Mouse (Mus musculus) kidney, embryonic 15.5 days (tissue): Measurements from ENCODE around the gene Zfp182. TPM values are rescaled to one million over a fixed set of nuclear protein-coding genes. Genes with fewer than 3 reads are reported as not detected.

Experiments used
- ATAC-seq: fragments of 200-750 bp; cut with Nextera tagmentation; replicated peaks from 2 replicates; pipeline ENCODE4 v1.8.0; 2017; ENCODE audit warnings: moderate TSS enrichment; ENCODE audit not compliant: low FRiP score
- H3K27ac ChIP-seq: fragments of 300-500 bp; sonication (generic); 2 replicates; pipeline ENCODE4 v1.5.1; 2015; ENCODE audit warnings: mild to moderate bottlenecking, inconsistent platforms
- H3K27me3 ChIP-seq: fragments of 300-500 bp; sonication (generic); 2 replicates; pipeline ENCODE4 v1.6.1; 2015; ENCODE audit warnings: inconsistent platforms
- H3K36me3 ChIP-seq: fragments of 300-500 bp; sonication (generic); 2 replicates; pipeline ENCODE4 v1.6.1; 2015; ENCODE audit warnings: inconsistent platforms
- H3K4me1 ChIP-seq: fragments of 300-500 bp; sonication (generic); 2 replicates; pipeline ENCODE4 v1.6.1; 2015; ENCODE audit warnings: inconsistent platforms
- H3K4me2 ChIP-seq: fragments of 300-500 bp; sonication (generic); 2 replicates; pipeline ENCODE4 v1.6.1; 2015; ENCODE audit warnings: moderate library complexity, mild to moderate bottlenecking, inconsistent platforms
- H3K4me3 ChIP-seq: fragments of 300-500 bp; sonication (generic); replicated peaks from 2 replicates; pipeline ENCODE4 v1.5.1; 2015; ENCODE audit warnings: mild to moderate bottlenecking, inconsistent platforms
- H3K9ac ChIP-seq: fragments of 300-500 bp; sonication (generic); 2 replicates; pipeline ENCODE4 v1.6.1; 2015; ENCODE audit warnings: mild to moderate bottlenecking, inconsistent platforms
- H3K9me3 ChIP-seq: fragments of 300-500 bp; sonication (generic); replicated peaks from 2 replicates; pipeline ENCODE4 v1.6.1; 2016; ENCODE audit warnings: inconsistent platforms
- WGBS: fragments of 180-500 bp; shearing (Covaris S2); methylation state at CpG from one replicate; pipeline ENCODE4 v1.1.7; 2015; ENCODE audit warnings: mixed read lengths; 5-methylcytosine and 5-hydroxymethylcytosine counted together
- polyA plus RNA-seq: library from polyadenylated mRNA; unstranded; fragments of >200 nt; fragmentation: Nextera tagmentation; extraction: Ambion mirVana; gene quantifications from 2 replicates; pipeline ENCODE4 v1.2.1, GENCODE M21; 2015

The Zfp182 gene
- 4.9 and 6.3 TPM in 2 replicates for polyA plus RNA-seq

DNA sequence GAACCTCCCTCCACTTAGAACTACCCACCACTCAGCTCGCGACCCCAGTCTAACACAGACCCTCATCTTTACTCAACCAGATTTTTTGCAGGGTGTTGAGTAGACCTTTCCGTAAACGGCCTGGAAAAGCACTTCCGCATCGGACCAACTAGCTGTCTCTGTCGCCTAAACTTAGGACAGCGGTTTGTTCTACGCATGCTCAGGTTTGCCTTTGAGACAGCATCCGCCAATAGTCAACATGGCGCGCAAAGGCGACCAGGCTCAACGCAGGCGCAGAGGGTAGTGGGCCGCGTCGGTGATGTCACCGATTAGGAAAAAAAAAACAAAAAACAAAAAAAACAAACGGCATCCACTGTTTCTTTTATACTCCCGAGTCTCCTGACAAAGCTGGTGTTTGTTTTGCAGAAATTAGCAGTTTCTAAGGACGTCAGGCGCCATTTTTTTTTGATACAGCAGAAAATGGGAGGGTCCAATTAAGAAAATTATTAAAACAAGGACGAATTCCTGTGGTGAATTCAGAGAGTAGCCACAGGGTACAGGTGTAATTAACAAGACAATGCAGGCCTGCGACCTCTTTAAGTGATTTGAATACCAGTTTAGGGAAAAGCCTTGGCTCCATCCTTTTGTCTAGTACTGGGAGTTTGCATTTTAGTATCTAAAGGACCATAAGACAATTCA is at the start of gene Zfp182:
TSS of gene Zfp182 (minus strand) at position 451 of the 678 bp plus-strand sequence.
- H3K36me3 ChIP-seq: no peaks in the 10 kb centered on the region
- peak within 1 kb of the TSS; percentile 57 for H3K4me3 ChIP-seq
- peak; percentile 98 for ATAC-seq
- no peaks in the 10 kb centered on the region for H3K9me3 ChIP-seq
- H3K4me1 ChIP-seq: no peaks in the 10 kb centered on the region
- H3K4me2 ChIP-seq: peak within 1 kb of the TSS; percentile 50
- peak within 1 kb of the TSS; percentile 50 for H3K9ac ChIP-seq
- no peaks in the 10 kb centered on the region for H3K27me3 ChIP-seq
- 21% methylated on average over 25 of the region's 25 CpGs for WGBS
- H3K27ac ChIP-seq: peak within 1 kb of the TSS; percentile 56; the same call in 1 of the 2 replicates

DNA sequence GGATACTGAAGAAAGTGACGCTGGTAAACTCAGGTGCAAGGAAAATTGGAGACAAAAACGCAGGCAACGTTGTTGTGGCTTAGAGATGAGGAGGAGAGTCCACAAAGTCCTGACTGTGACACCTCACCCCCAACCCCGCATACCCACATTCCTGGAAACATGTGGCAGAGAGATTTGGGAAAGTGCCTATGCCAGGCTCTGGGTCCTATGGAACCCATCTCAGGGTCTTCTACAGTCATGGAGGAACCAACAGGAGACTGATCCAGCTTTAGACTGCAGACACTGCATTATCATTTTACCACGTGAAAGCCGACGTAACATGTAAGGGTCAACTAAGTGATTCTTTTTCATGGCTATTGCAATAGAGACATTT is 27.7 kb upstream of the Zfp182 start:
- ATAC-seq: no peak
- WGBS: 45% methylated on average over 7 of the region's 7 CpGs
- Histone ChIP-seq H3K4me2 (peak overlapping the region; percentile 59), H3K4me1 (no peaks in the 10 kb centered on the region; the same call in 1 of the 2 replicates), H3K36me3 (no peaks in the 10 kb centered on the region), H3K9ac (no peak overlapping the region), H3K27me3 (no peaks in the 10 kb centered on the region), H3K9me3 (no peaks in the 10 kb centered on the region), H3K27ac (no peak overlapping the region), H3K4me3 (peak overlapping the region; percentile 48)

DNA sequence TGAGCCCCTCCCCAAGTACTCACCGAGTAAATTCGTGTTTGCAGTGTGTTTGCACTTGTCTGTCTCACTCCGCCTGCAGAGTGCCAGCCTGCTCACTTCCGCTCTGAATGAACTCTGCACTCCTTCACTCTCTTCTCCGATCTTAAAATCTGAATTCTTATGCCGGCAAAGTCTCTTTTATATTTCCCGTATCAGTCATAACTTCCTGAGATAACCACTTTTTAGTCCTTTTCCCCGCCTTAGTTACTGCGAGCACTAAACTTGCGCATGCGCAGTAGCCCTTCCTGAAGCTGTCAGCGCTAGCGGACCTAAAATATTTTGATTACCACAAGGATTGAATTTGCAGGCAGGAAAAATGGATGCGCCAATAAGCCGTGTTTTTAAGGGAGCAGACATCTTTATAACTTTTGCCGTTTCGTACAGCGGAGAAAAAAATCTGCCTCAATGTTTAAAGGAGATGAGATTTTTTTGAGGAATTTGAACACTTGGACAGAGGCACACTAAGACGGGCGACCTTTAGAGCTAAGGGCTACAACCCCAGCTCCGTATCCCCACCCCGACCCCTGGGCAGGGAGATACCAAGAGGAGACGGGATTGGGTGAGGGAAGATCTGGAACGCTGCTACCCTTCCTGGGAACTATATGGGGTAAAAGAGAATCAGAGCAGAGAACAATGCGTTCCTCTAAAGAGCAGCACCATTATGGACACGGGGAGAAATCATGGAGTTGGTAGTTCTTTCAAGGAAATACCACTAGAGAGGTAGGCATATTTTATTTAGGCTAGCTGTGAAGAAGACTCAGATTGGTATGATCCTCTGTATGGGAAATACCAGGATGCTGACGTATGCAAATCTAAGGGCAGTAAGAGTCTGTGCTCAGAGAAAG is 27.1 kb upstream of the Zfp182 start, which contains the start of gene Zfp300:
TSS of gene Zfp300 (minus strand) at position 545 of the 884 bp plus-strand sequence.
- no peaks in the 10 kb centered on the region for H3K27me3 ChIP-seq
- no peaks in the 10 kb centered on the region for H3K36me3 ChIP-seq
- H3K4me1 ChIP-seq: no peaks in the 10 kb centered on the region; the same call in 1 of the 2 replicates
- H3K9ac ChIP-seq: peak within 1 kb of the TSS; percentile 36; the same call in 1 of the 2 replicates
- peak within 1 kb of the TSS; percentile 59 for H3K4me2 ChIP-seq
- H3K9me3 ChIP-seq: no peaks in the 10 kb centered on the region
- peak within 1 kb of the TSS; percentile 68 for H3K27ac ChIP-seq
- peak within 1 kb of the TSS; percentile 48 for H3K4me3 ChIP-seq
- ATAC-seq: peak; percentile 86
- WGBS: 16% methylated on average over 27 of the region's 27 CpGs

DNA sequence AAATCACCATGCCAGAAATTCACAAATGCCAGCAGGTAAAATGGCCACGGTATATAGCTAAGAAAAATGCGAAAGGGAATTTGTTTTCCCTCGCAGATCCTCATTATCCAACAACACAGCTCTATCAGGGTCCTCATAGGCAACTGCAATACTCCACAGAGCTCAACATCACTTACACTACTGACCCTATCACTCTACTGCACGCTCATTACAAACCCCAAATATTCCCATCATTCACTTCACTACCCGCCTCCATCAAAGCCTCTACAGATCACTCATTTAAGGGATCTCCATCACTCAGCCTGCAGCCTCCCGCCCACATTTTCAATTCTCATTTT is 26.5 kb upstream of the Zfp182 start:
- peak overlapping the region; percentile 36; the same call in 1 of the 2 replicates for H3K9ac ChIP-seq
- peak; percentile 40; the same call in 1 of the 2 replicates for ATAC-seq
- 39% methylated on average over 6 of the region's 6 CpGs for WGBS

DNA sequence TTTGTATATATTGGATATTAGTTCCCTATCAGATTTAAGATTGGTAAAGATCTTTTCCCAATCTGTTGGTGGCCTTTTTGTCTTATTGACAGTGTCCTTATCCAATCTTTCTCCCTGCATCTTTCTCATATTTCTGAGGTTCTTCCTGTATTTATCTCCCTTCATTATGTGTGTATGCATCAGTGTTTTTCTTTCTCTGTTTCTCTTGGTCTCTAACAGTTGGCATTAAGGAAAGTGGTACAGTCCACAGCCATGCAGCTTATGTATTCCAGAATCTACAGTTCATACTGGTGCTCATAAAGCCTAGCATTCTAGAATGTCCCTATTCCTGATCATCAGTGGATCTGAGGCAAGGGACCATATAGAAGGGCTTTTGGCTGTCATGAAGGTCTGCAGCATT is 6.0 kb upstream of the Zfp182 start, which contains the start of gene Spaca5:
TSS of gene Spaca5 (plus strand) at position 301 of the 400 bp plus-strand sequence.
- Histone ChIP-seq H3K9me3 (no peaks in the 10 kb centered on the region), H3K36me3 (no peaks in the 10 kb centered on the region), H3K27ac (no peak within 1 kb of the TSS), H3K9ac (no peak within 1 kb of the TSS), H3K27me3 (no peaks in the 10 kb centered on the region), H3K4me1 (no peaks in the 10 kb centered on the region), H3K4me3 (no peak within 1 kb of the TSS), H3K4me2 (no peak within 1 kb of the TSS)
- no peak for ATAC-seq

More for the DNA sequence above, 26.5 kb upstream of the Zfp182 start:
- Histone ChIP-seq H3K4me3 (peak overlapping the region; percentile 48), H3K27ac (no peak overlapping the region), H3K4me1 (no peaks in the 10 kb centered on the region; the same call in 1 of the 2 replicates), H3K9me3 (no peaks in the 10 kb centered on the region), H3K4me2 (peak overlapping the region; percentile 59), H3K27me3 (no peaks in the 10 kb centered on the region), H3K36me3 (no peaks in the 10 kb centered on the region)

DNA sequence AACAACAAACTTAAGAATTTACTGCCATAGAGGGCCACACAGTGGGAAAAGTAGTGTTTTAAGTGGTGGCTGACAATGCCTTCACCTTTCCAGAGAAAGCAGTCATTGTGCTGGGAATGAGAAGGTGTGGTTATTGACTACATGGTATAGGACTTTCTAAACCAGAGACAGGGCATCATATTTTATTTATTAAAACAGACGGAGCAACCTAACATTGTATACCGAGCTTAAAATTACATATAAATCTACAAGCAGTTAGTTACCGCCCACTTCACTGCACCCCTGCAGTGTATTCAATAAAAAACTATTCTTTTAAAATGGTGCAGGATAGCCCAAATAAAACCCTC is 401 bp upstream of the Zfp182 start:
- no peaks in the 10 kb centered on the region for H3K36me3 ChIP-seq
- no peak overlapping the region for H3K27ac ChIP-seq
- no peak overlapping the region for H3K9ac ChIP-seq
- H3K4me2 ChIP-seq: peak overlapping the region; percentile 50
- H3K4me1 ChIP-seq: no peaks in the 10 kb centered on the region
- WGBS: 84% methylated on average over 3 of the region's 3 CpGs
- no peaks in the 10 kb centered on the region for H3K9me3 ChIP-seq
- peak overlapping the region; percentile 57 for H3K4me3 ChIP-seq
- ATAC-seq: no peak
- H3K27me3 ChIP-seq: no peaks in the 10 kb centered on the region

DNA sequence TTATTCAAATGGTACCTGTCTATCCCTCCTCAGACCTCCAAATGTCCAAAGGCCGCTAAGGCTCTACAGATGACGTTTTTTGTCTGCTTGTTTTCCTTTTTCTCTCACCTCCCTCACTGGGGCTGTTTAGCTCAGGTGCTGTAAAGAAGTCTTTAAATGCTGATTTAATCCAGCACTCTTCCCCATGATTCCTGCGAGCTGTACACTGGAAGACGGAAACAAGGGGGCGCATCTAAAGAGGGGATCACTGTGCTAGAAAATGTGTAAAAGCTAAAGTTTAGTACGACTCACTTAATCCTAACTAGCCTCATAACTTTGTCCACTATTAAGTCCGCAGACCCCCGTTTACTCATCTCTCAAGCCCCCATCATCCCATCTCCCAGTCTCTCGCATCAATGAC is 656 bp downstream of the Zfp182 start:
- peak overlapping the region; percentile 57 for H3K4me3 ChIP-seq
- no peaks in the 10 kb centered on the region for H3K4me1 ChIP-seq
- 22% methylated on average over 9 of the region's 9 CpGs for WGBS
- no peaks in the 10 kb centered on the region for H3K36me3 ChIP-seq
- no peak; the same call in 1 of the 2 replicates for ATAC-seq
- H3K4me2 ChIP-seq: peak overlapping the region; percentile 50
- H3K9ac ChIP-seq: peak overlapping the region; percentile 50
- H3K9me3 ChIP-seq: no peaks in the 10 kb centered on the region
- H3K27ac ChIP-seq: peak overlapping the region; percentile 56; the same call in 1 of the 2 replicates
- no peaks in the 10 kb centered on the region for H3K27me3 ChIP-seq

DNA sequence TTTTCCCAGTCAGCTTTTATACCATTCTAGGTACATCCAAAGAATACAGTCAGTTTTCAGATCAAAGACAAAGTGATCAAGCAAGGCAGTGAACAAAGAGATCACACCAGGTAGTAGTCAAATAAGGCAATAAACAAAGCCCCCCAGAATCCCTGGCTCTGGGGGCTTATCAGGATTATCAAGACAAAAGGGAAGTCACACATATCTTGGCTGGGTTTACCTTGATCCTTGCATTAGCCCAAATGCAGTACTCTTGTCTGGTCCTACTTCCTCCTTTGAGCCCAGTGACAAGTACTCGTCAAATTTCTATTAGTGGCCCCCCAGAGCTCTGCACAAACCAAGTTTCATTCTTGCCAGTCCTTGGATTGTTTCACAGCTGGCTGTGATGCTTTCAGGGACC is 81.2 kb downstream of the Zfp182 start:
- no peak for ATAC-seq
- WGBS: 55% methylated on average over 1 of the region's 1 CpGs
- no peaks in the 10 kb centered on the region for H3K27me3 ChIP-seq
- H3K4me3 ChIP-seq: no peak overlapping the region
- peaks cover 1% of the 10 kb centered on the region; the same call in 1 of the 2 replicates for H3K36me3 ChIP-seq
- H3K9me3 ChIP-seq: no peaks in the 10 kb centered on the region
- no peaks in the 10 kb centered on the region for H3K4me1 ChIP-seq
- H3K4me2 ChIP-seq: no peak overlapping the region
- no peak overlapping the region for H3K27ac ChIP-seq
- no peak overlapping the region for H3K9ac ChIP-seq

Other genes starting within 250 kb of the Zfp182 start
- gene Timp1, start 192.2 kb downstream of the Zfp182 start, polyA plus RNA-seq: 23.1 and 28.0 TPM in 2 replicates
- gene Syn1, start 141.3 kb downstream of the Zfp182 start, polyA plus RNA-seq: 0.44 and 0.70 TPM in 2 replicates
- gene Cfp, start 130.8 kb downstream of the Zfp182 start, polyA plus RNA-seq: 6.1 and 8.2 TPM in 2 replicates
- 14.2 and 16.2 TPM in 2 replicates for gene Elk1, start 111.7 kb downstream of the Zfp182 start, polyA plus RNA-seq
- gene Uxt, start 100.3 kb downstream of the Zfp182 start, polyA plus RNA-seq: 59.7 and 62.0 TPM in 2 replicates
- not detected in 2 replicates for gene Spaca5, start 6.1 kb upstream of the Zfp182 start, polyA plus RNA-seq
- gene Zfp300, start 27.2 kb upstream of the Zfp182 start, polyA plus RNA-seq: 1.2 and 1.9 TPM in 2 replicates
- gene Ssxa1, start 53.5 kb upstream of the Zfp182 start, polyA plus RNA-seq: not detected in 2 replicates
- not detected in 2 replicates for gene Gm21876, start 113.3 kb upstream of the Zfp182 start, polyA plus RNA-seq